Mouse (Mus musculus) hindlimb bud, embryonic 11.5 days (tissue): ENCODE measurements around the gene Clic6.

ENCODE experiments used
- DNase-seq: peaks from one replicate; pipeline ENCODE4 v3.0.0-alpha.2; 2012; ENCODE audit warnings: low read depth, low spot score; ENCODE audit errors: extremely low spot score

Gene Clic6

DNA sequence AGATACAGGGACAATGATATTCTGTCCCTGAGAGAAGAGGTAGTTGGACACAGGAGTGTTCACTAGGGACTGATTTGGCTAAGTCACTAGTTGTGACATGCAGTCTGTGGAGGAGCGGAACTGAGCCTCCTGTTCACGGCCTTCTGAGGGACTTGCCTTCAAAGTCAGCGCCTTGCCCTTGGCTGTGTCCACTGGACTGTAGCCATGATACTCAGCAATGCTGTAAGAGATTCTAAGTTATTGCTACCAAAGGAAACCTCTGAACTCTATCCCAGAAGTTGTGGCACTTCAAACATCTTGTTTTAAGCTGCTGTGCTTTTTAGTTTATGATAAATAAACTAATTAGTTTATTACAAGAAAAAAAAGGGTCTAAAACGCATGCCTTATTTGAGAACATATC, 102.3 kb downstream of the Clic6 start:
- DNase-seq = no peak
